Mouse (Mus musculus): ENCODE data around the gene Lgr6. TPM values are rescaled to one million over a fixed set of nuclear protein-coding genes. Genes with fewer than 3 reads are reported as not detected.

The Lgr6 gene
- polyA plus RNA-seq (2014; fragmentation: Illumina TruSeq; extraction: RNeasy Lipid Tissue Mini Kit (QIAGEN cat#74804); ENCODE audit: insufficient read depth, low read depth, low replicate concordance), result 2.3 TPM

GRCm38 (mm10) chr1:135105124-135105523, at the start of gene Lgr6:
Gene Lgr6 (minus strand): TSS chr1:135105276.

GRCm38 (mm10) chr1:135146077-135146945, 41.2 kb upstream of the Lgr6 start, which contains the start of gene Arl8a:
Gene Arl8a (plus strand): TSS chr1:135146824.

GRCm38 (mm10) chr1:135132473-135132872, 27.4 kb upstream of the Lgr6 start, which contains the start of gene Ptpn7:
Gene Ptpn7 (plus strand): TSS chr1:135132700.

GRCm38 (mm10) chr1:134962053-134962803, 142.8 kb downstream of the Lgr6 start, which contains the start of gene Ube2t:
Gene Ube2t (plus strand): TSS chr1:134962565.

GRCm38 (mm10) chr1:134955637-134956176, 149.4 kb downstream of the Lgr6 start, which contains the start of gene Ppp1r12b:
Gene Ppp1r12b (minus strand): TSS chr1:134955942.

Other genes starting within 250 kb of the Lgr6 start
- 7.1 TPM for gene Ppp1r12b, start 149.3 kb downstream of the Lgr6 start, polyA plus RNA-seq (2014; fragmentation: Illumina TruSeq; extraction: RNeasy Lipid Tissue Mini Kit (QIAGEN cat#74804); ENCODE audit: insufficient read depth, low read depth, low replicate concordance)
- gene Ube2t, start 142.7 kb downstream of the Lgr6 start, polyA plus RNA-seq (2014; fragmentation: Illumina TruSeq; extraction: RNeasy Lipid Tissue Mini Kit (QIAGEN cat#74804); ENCODE audit: insufficient read depth, low read depth, low replicate concordance), result 1.4 TPM
- gene Ptpn7, start 27.4 kb upstream of the Lgr6 start, polyA plus RNA-seq (2014; fragmentation: Illumina TruSeq; extraction: RNeasy Lipid Tissue Mini Kit (QIAGEN cat#74804); ENCODE audit: insufficient read depth, low read depth, low replicate concordance), result 2.6 TPM
- 42.2 TPM for gene Arl8a, start 41.5 kb upstream of the Lgr6 start, polyA plus RNA-seq (2014; fragmentation: Illumina TruSeq; extraction: RNeasy Lipid Tissue Mini Kit (QIAGEN cat#74804); ENCODE audit: insufficient read depth, low read depth, low replicate concordance)
- 0.27 TPM for gene Gpr37l1, start 62.4 kb upstream of the Lgr6 start, polyA plus RNA-seq (2014; fragmentation: Illumina TruSeq; extraction: RNeasy Lipid Tissue Mini Kit (QIAGEN cat#74804); ENCODE audit: insufficient read depth, low read depth, low replicate concordance)
- gene Elf3, start 153.3 kb upstream of the Lgr6 start, polyA plus RNA-seq (2014; fragmentation: Illumina TruSeq; extraction: RNeasy Lipid Tissue Mini Kit (QIAGEN cat#74804); ENCODE audit: insufficient read depth, low read depth, low replicate concordance), result 18.8 TPM
- 43.3 TPM for gene Rnpep, start 178.8 kb upstream of the Lgr6 start, polyA plus RNA-seq (2014; fragmentation: Illumina TruSeq; extraction: RNeasy Lipid Tissue Mini Kit (QIAGEN cat#74804); ENCODE audit: insufficient read depth, low read depth, low replicate concordance)
- gene Timm17a, start 208.5 kb upstream of the Lgr6 start, polyA plus RNA-seq (2014; fragmentation: Illumina TruSeq; extraction: RNeasy Lipid Tissue Mini Kit (QIAGEN cat#74804); ENCODE audit: insufficient read depth, low read depth, low replicate concordance), result 64.8 TPM
- 7.1 TPM for gene Lmod1, start 219.5 kb upstream of the Lgr6 start, polyA plus RNA-seq (2014; fragmentation: Illumina TruSeq; extraction: RNeasy Lipid Tissue Mini Kit (QIAGEN cat#74804); ENCODE audit: insufficient read depth, low read depth, low replicate concordance)